Mouse (Mus musculus) hindbrain, embryonic 14.5 days (tissue): ENCODE results near the gene Nadk. TPM values are rescaled to one million over a fixed set of nuclear protein-coding genes. Genes with fewer than 3 reads are reported as not detected.

Experiments
- ATAC-seq: fragments of 200-750 bp; cut with Nextera tagmentation; 2 replicates; pipeline ENCODE4 v1.8.0; 2017; ENCODE audit warnings: moderate number of reproducible peaks, mild to moderate bottlenecking, moderate TSS enrichment, moderate library complexity; ENCODE audit not compliant: low FRiP score
- DNase-seq: peaks from one replicate; pipeline ENCODE4 v3.0.0-alpha.2; 2015; ENCODE audit warnings: low spot score
- H3K27ac ChIP-seq: fragments of 300-500 bp; sonication (generic); 2 replicates; pipeline ENCODE4 v1.5.1; 2014; ENCODE audit warnings: mild to moderate bottlenecking, moderate library complexity
- H3K27me3 ChIP-seq: fragments of 300-500 bp; sonication (generic); 2 replicates; pipeline ENCODE4 v1.6.1; 2014; ENCODE audit warnings: mild to moderate bottlenecking, low read length, mixed read lengths; ENCODE audit not compliant: control insufficient read depth, insufficient read depth
- H3K36me3 ChIP-seq: fragments of 300-500 bp; sonication (generic); replicated peaks from 2 replicates; pipeline ENCODE4 v1.6.1; 2014; ENCODE audit not compliant: control insufficient read depth, insufficient read depth
- H3K4me1 ChIP-seq: fragments of 300-500 bp; sonication (generic); replicated peaks from 2 replicates; pipeline ENCODE4 v1.6.1; 2014; ENCODE audit warnings: antibody characterized with exemption, low read length, mixed read lengths; ENCODE audit not compliant: control insufficient read depth, insufficient read depth
- H3K4me2 ChIP-seq: fragments of 300-500 bp; sonication (generic); replicated peaks from 2 replicates; pipeline ENCODE4 v1.6.1; 2014; ENCODE audit warnings: mild to moderate bottlenecking, moderate library complexity
- H3K4me3 ChIP-seq: fragments of 300-500 bp; sonication (generic); replicated peaks from 2 replicates; pipeline ENCODE4 v1.5.1; 2014; ENCODE audit warnings: mild to moderate bottlenecking, low read length
- H3K9ac ChIP-seq: fragments of 300-500 bp; sonication (generic); 2 replicates; pipeline ENCODE4 v1.6.1; 2014
- H3K9me3 ChIP-seq: fragments of 300-500 bp; sonication (generic); 2 replicates; pipeline ENCODE4 v1.6.1; 2016; ENCODE audit warnings: low read length; ENCODE audit not compliant: control insufficient read depth
- WGBS: fragments of 180-500 bp; shearing (Covaris S2); extraction: QIAGEN DNeasy Blood & Tissue Kit; methylation state at CpG from one replicate; pipeline ENCODE4 v1.1.7; 2014; 5-methylcytosine and 5-hydroxymethylcytosine counted together
- polyA plus RNA-seq: library from polyadenylated mRNA; unstranded; fragments of >200 nt; fragmentation: Nextera tagmentation; extraction: Ambion mirVana; gene quantifications from 2 replicates; pipeline ENCODE4 v1.2.1, GENCODE M21; 2014

The Nadk gene
- 82.9 and 92.1 TPM in 2 replicates for polyA plus RNA-seq

DNA sequence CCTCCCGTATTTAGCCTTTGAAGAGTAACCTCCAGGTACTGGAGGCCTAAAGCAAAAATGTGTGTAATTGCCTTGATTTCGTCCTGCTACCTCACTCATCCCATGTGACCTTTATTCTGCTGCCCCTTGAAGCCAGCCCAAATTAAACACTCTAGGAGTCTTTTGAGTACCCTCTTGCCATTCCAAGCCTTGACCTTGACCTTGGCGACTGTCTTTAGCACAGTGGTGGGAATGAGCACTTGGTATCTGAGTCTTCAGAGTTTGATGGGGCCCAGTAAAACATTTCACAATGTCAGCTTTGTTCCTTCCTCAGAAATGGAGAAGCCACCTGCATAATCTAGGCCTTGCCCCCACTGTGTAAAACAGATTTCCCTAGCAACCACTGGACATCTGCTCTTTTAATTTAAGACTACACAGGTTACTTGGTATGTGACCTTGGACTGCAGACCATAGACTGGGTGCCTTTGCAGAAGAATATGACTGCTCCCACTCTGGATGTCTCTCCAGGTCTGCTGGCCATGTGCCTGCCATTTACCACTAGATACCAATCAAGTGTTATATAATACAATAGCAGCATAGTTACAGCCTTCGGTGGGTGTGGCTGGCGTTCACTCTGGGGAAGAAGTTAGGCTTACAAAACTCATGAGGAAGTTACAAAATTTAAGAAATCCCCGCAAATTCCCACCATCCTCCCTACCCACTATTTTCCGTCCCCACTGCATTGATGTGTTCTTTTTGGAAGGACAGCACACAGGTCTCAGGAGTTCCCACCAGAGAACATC, at the start of gene Nadk:
Gene Nadk, plus strand, starts transcription at position 718 of the 782 bp plus-strand sequence.
- Histone ChIP-seq H3K27ac (peak within 1 kb of the TSS; percentile 86), H3K4me2 (peak within 1 kb of the TSS; percentile 54), H3K4me1 (peaks cover 21% of the 10 kb centered on the region), H3K9me3 (no peaks in the 10 kb centered on the region), H3K27me3 (no peaks in the 10 kb centered on the region), H3K4me3 (peak within 1 kb of the TSS; percentile 78), H3K9ac (peak within 1 kb of the TSS; percentile 51; the same call in 1 of the 2 replicates), H3K36me3 (peaks cover 45% of the 10 kb centered on the region)
- 78% methylated on average over 7 of the region's 7 CpGs for WGBS
- no peak for ATAC-seq
- no peak for DNase-seq

- ATAC-seq (no peak), DNase-seq (no peak)
- Histone ChIP-seq H3K27ac (no peak overlapping the region), H3K4me3 (no peak overlapping the region), H3K9ac (no peak overlapping the region), H3K27me3 (no peaks in the 10 kb centered on the region), H3K4me2 (no peak overlapping the region), H3K36me3 (peaks cover 15% of the 10 kb centered on the region), H3K4me1 (no peaks in the 10 kb centered on the region), H3K9me3 (no peaks in the 10 kb centered on the region)
- 73% methylated on average over 2 of the region's 2 CpGs for WGBS
Observed at GRCm38 (mm10) chr4:155514810-155515209, 47.4 kb upstream of the Nadk start.

GRCm38 (mm10) chr4:155517948-155518517, 44.1 kb upstream of the Nadk start:
- Histone ChIP-seq H3K4me3 (no peak overlapping the region), H3K36me3 (peaks cover 25% of the 10 kb centered on the region), H3K9ac (no peak overlapping the region), H3K27ac (no peak overlapping the region), H3K9me3 (no peaks in the 10 kb centered on the region), H3K4me2 (no peak overlapping the region), H3K27me3 (no peaks in the 10 kb centered on the region), H3K4me1 (no peaks in the 10 kb centered on the region)
- DNase-seq (no peak), ATAC-seq (no peak)
- 88% methylated on average over 7 of the region's 7 CpGs for WGBS

DNA sequence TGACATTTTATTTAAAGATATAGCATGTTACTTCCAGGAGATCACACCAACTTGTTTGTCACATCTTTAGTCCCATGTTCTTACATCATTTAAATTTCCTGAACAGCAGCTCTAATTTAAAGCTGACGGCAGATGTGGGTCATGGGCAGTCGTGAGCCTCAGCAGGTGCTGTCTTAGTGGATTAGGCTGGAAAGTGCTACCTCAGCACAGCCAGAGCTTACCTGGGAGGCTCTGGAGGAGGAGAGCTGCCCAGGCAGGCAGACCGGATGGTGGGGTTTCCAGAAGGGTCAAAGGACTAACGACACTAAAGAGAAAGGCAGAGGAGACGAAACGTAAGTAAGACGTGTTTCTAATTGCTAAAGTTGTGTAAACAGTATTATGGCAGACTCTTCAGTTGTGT, 39.9 kb upstream of the Nadk start:
- 84% methylated on average over 7 of the region's 7 CpGs for WGBS
- no peak for ATAC-seq
- no peak overlapping the region for H3K4me2 ChIP-seq

GRCm38 (mm10) chr4:155525751-155526150, 36.4 kb upstream of the Nadk start:
- H3K27me3 ChIP-seq: no peaks in the 10 kb centered on the region
- no peaks in the 10 kb centered on the region for H3K4me1 ChIP-seq
- peaks cover 62% of the 10 kb centered on the region for H3K36me3 ChIP-seq
- H3K4me3 ChIP-seq: no peak overlapping the region
- H3K9ac ChIP-seq: no peak overlapping the region
- H3K9me3 ChIP-seq: no peaks in the 10 kb centered on the region
- DNase-seq (no peak), ATAC-seq (no peak)
- WGBS: 92% methylated on average over 5 of the region's 5 CpGs
- H3K27ac ChIP-seq: no peak overlapping the region
- no peak overlapping the region for H3K4me2 ChIP-seq

More for the DNA sequence above, 39.9 kb upstream of the Nadk start:
- Histone ChIP-seq H3K9me3 (no peaks in the 10 kb centered on the region), H3K36me3 (peaks cover 37% of the 10 kb centered on the region), H3K4me3 (no peak overlapping the region), H3K4me1 (no peaks in the 10 kb centered on the region), H3K27ac (no peak overlapping the region), H3K27me3 (no peaks in the 10 kb centered on the region), H3K9ac (no peak overlapping the region)
- no peak for DNase-seq

DNA sequence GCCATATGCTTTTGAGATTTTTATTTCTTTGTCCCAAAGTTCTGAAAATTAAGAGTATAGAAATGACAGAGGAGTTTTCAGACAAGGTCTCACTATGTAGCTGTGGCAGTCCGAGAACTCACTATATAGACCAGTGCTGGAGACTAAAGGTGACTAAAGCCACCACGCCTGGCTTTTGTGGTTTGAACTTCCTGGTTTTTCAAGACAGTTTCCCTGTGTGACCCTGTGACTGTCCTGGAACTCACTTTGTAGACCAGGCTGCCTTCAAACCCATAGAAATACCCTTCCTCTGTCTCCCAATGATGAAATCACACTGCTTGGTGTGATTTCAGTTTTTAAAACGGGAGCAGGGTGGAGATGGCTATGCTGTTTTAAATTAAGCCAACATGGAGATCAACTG, 32.9 kb upstream of the Nadk start:
- no peaks in the 10 kb centered on the region for H3K27me3 ChIP-seq
- peaks cover 72% of the 10 kb centered on the region for H3K36me3 ChIP-seq
- H3K9me3 ChIP-seq: no peaks in the 10 kb centered on the region
- no peak for DNase-seq
- no peak overlapping the region for H3K4me2 ChIP-seq
- no peaks in the 10 kb centered on the region for H3K4me1 ChIP-seq
- ATAC-seq: no peak
- WGBS: 91% methylated on average over 3 of the region's 3 CpGs
- H3K9ac ChIP-seq: no peak overlapping the region
- H3K4me3 ChIP-seq: no peak overlapping the region
- H3K27ac ChIP-seq: no peak overlapping the region

DNA sequence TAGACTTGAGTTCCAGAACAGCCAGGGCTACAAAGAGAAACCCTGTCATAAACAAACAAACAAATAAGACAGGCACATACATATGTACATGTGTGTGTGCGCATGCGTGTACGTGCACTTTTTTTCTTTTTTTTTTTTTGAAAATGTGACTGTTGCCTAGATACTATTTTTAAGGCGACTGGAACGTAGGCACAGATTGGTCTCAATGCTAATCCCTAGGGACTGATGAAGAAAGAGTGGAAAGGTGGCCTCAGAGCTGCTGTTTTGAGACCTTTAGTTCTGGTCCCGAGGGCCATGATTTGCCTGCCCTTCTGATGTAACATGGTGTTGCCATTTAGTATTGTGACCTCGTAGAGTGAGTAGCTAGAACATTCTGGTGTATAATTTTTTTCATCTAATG, 12.2 kb upstream of the Nadk start:
- Histone ChIP-seq H3K9ac (no peak overlapping the region), H3K27me3 (no peaks in the 10 kb centered on the region), H3K36me3 (peaks cover 79% of the 10 kb centered on the region), H3K4me3 (no peak overlapping the region), H3K4me1 (no peaks in the 10 kb centered on the region), H3K4me2 (no peak overlapping the region), H3K27ac (no peak overlapping the region), H3K9me3 (no peaks in the 10 kb centered on the region)
- 87% methylated on average over 7 of the region's 7 CpGs for WGBS
- no peak for ATAC-seq
- no peak for DNase-seq

DNA sequence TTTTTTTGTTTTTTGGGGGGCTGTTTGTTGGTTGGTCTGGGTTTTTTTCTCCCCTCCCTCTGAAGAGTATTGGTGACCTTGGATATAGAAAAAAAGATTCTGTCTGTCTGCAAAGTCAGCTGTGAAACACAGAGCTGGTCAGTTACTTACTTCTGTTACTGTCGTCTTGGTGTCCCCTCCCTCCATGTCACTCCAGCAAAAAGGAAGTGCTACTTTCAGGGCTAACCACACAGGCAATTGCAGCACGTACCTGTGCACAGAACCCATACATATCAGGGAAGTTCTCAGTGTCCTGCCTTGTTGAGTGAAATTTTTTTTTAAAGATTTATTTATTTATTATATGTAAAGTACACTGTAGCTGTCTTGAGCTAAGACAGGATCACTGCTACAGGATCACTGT, 11.7 kb upstream of the Nadk start:
- WGBS: 83% methylated on average over 2 of the region's 2 CpGs
- no peaks in the 10 kb centered on the region for H3K4me1 ChIP-seq
- DNase-seq (no peak), ATAC-seq (no peak)
- no peaks in the 10 kb centered on the region for H3K27me3 ChIP-seq
- no peak overlapping the region for H3K4me3 ChIP-seq
- no peaks in the 10 kb centered on the region for H3K9me3 ChIP-seq
- no peak overlapping the region for H3K9ac ChIP-seq
- no peak overlapping the region for H3K27ac ChIP-seq
- peaks cover 79% of the 10 kb centered on the region for H3K36me3 ChIP-seq
- no peak overlapping the region for H3K4me2 ChIP-seq

GRCm38 (mm10) chr4:155551073-155551472, 11.1 kb upstream of the Nadk start:
- H3K4me3 ChIP-seq: no peak overlapping the region
- H3K36me3 ChIP-seq: peaks cover 79% of the 10 kb centered on the region
- no peak overlapping the region for H3K4me2 ChIP-seq
- no peak overlapping the region for H3K9ac ChIP-seq
- no peak overlapping the region for H3K27ac ChIP-seq
- no peak for ATAC-seq
- no peaks in the 10 kb centered on the region for H3K4me1 ChIP-seq
- H3K9me3 ChIP-seq: no peaks in the 10 kb centered on the region
- WGBS: 98% methylated on average over 4 of the region's 4 CpGs
- H3K27me3 ChIP-seq: no peaks in the 10 kb centered on the region
- no peak for DNase-seq
